Mouse (Mus musculus) urinary bladder, postnatal 36 days (tissue): Measurements from ENCODE around the gene Ccdc113.

Source experiments
- DNase-seq, 2 experiments: peaks; one replicate each; pipeline ENCODE4 v3.0.0; 2022; ENCODE audit warnings: low spot score in 2 of 2, mixed read lengths in 1 of 2

Ccdc113 gene

GRCm38 (mm10) chr8:95539487-95539886 is 5.6 kb downstream of the Ccdc113 start:
- no peak for DNase-seq

- peak in 1 of 2 experiments; percentile 8 for DNase-seq
These were observed 8.3 kb downstream of the Ccdc113 start for GRCm38 (mm10) chr8:95542191-95542590.

- DNase-seq: no peak
These were observed 9.2 kb downstream of the Ccdc113 start for GRCm38 (mm10) chr8:95543065-95543464.

DNA sequence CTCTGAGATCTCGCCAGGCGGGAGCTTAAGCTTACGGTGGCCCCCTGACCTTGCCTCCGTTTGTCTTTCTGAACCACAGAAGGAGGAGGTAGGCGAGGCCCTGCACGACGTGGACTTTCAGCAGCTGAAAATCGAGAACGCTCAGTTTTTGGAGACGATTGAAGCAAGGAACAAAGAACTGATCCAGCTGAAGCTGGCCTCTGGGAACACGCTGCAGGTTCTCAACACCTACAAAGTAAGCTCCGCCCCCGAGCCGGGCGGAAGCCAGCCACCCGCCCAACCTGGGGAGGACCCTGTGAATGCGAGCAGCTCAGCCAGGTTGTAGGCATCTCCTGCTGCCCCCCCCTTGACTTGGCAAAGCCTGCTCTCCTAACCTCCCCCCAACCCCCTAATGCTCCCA is 11.9 kb downstream of the Ccdc113 start:
- DNase-seq: no peak

DNA sequence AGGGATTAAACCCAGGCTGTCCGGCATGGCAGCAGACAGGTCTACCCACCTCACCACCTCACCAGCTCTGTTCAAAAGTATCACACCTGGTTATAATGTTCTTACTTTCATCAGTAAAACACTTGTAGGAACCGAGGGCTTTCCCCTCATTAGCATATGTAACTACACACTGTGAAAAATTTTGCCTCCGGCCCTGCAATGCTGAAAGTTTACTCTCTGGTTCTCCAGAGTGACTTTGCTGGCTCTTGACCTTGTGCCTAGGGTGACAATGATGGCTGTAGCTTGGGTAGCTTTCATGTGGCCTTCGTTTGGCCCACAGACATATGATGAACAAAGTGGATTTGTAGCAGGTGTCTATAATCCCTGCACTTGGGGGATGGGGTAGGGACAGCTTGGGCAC is 13.1 kb downstream of the Ccdc113 start:
- DNase-seq: no peak

DNA sequence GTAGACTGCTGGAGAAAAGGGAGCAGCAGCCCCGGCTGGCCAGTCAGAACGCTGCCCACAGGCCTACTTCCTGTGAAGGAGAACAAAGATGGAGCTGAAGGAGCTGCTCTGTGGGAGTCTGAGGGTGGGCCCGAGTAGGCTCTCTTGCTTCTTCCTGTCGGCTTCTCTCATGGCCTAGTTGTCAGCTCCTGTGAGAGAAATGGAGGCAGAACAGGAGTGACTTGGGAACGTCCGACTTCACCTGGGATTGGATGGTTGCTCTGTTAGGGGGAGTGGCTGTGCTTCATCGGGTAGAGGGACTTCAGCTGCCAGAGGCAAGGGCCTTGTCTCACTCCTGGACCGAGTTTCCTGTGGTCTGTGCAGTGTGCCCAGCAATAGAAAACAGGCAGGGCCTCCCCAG is 14.0 kb downstream of the Ccdc113 start:
- DNase-seq: no peak

DNA sequence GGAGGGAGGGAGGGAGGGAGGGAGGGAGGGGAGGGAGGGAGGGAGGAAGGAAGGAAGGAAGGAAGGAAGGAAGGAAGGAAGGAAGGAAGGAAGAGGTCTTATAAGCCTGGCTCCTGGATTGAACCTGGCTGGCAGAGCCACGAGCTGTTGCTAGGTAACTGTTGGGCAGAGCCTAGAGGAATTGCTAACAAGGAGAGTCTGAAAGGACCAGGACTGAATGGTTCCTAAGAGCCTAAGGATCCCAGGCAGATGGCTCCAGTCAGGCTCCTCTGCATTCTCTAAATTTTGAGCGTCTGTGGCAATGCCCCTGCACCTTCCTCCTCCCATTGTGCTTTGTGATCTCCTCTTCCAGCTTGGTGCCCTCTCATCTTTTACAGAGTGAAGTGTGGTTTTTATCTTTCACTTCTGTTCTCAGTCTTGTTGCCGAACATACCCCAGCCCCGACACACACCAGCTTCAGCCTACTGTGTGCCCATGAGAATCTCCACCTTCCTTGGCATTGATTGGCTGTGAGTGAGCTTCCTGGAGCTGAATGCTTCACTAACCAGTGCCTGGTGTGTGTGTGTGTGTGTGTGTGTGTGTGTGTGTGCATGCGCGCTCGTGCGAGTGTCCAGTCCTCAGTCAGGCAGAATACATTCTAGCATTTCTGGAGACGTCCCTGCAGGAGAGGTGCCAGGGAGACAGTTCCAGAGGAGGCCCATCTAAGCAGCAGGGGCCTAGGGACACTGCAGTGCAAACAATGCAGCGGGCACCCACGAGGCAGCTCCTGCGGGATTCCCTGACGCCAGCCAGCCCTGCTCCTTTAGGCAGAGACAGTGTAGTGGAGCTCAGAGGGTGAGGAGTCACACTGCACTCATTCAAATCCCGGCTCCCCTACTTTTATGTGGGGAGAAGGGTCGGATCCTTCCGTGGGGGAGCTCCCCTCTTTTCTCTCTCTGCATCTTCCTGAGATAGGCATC is 16.3 kb downstream of the Ccdc113 start:
- DNase-seq: no peak

- no peak for DNase-seq
These were observed 17.7 kb downstream of the Ccdc113 start for GRCm38 (mm10) chr8:95551577-95551976.

GRCm38 (mm10) chr8:95555963-95556362 is 22.1 kb downstream of the Ccdc113 start:
- DNase-seq: no peak

GRCm38 (mm10) chr8:95566217-95566616 is 32.3 kb downstream of the Ccdc113 start:
- no peak for DNase-seq

DNA sequence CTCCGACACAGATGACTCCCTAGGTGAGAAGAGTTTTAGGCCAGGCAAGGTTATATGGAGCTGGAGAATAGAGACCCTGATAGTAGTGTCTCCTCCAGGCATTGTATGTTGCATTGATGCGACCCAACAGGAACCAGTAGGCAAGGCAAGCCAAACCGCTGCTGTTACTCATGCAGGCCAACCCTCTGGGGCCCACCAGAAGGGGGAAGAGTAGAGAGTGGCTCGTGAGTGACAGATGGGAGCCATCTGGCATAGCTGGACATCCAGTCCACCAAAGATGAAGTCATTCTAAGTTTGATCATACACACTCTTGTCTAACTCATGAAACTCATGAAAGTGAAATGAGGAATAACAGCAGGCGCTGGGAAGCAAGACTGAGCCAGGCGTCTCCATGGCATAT is 32.9 kb downstream of the Ccdc113 start:
- DNase-seq: no peak

GRCm38 (mm10) chr8:95573146-95573545 is 39.3 kb downstream of the Ccdc113 start:
- DNase-seq: no peak

- no peak for DNase-seq
These were observed 42.4 kb downstream of the Ccdc113 start, which contains the start of gene Prss54 for GRCm38 (mm10) chr8:95576240-95576639. Gene Prss54 (minus strand): TSS chr8:95576340.

GRCm38 (mm10) chr8:95587339-95587738 is 53.5 kb downstream of the Ccdc113 start:
- no peak for DNase-seq

DNA sequence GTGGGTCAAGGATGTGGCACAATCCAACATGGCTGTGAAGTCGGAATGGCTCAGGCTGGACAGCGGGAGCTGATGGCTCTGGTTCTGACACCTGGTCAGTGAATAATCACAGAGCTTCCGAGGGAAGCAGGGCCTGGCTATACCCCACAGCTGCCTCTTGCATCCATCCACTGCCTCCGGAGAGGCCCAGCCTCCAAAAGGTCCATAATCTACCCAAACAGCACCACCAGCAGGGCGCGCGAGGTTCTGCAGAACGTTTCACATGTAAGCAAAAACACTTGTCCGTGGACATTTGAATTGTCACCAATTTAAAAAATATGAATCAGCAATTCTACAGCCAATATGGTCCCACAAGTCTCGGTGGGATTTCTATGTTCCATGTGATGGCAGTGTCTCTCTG is 55.4 kb downstream of the Ccdc113 start:
- DNase-seq: no peak

DNA sequence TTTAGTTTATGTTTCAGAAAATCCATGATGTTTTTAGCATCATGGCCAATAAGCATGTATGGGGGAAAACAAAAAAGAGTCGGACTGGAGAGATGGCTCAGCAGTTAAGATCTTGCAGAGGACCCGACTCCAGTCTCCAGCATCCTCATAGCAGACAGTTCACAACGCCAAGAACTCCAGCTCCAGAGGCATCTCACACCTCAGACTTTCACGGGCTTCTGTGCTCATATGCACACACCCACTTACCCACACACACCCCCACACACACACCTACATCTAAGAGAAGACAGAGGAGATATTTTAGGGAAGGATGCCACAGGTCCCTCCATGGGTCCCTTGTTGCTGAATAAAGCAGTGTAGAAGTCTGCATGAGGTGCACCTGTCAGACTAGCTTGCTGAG is 56.7 kb downstream of the Ccdc113 start:
- no peak for DNase-seq

DNA sequence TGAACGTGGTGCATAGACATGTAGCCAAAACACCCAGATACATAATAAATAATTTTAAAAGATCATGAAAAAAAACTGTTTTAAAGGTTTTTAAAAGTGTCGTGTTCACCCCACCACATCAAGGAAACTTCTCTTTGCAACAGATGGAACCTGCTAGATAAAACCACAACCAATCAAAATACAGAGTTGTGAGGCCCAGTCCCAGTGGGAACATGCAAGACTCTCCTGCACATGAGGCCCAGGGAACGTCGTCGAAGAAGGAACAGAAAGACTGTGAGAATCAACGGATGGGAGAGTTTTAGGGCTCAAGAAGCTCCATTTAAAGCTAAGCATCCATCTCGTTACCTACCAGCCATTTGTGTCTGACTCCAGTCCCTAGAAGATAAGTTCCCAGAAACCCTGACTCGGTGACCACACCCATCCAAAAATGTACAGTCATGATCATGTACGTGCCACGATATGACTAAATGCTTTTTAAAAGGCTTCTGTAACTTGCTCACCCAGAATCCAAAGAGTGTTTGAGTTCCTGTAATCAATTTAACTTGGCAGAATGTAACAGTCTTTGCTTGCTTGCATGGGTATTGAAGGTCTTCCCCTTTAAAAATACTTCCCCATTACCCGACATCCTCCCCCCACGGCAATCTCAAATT is 58.4 kb downstream of the Ccdc113 start:
- DNase-seq: no peak

- DNase-seq: no peak
These were observed 59.8 kb downstream of the Ccdc113 start for GRCm38 (mm10) chr8:95593439-95594393.

DNA sequence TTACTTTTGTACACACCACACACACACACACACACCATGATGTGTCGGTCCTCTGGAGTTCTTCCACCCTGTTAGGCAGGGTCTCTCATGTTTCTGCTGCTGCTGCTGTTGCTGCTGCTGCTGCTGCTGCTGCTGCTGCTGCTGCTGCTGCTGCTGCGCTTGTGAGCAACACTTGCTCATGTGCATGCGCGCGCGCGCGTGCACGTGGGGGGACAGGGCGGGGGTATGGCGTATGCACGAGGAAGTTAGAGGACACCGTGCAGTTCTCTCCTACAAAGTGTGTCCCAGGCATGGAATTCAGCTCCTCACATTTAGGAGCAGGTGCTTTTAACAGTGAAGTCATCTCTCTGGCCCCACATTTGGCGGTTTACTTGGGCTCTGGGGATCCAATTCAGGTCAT is 61.2 kb downstream of the Ccdc113 start:
- DNase-seq: no peak

DNA sequence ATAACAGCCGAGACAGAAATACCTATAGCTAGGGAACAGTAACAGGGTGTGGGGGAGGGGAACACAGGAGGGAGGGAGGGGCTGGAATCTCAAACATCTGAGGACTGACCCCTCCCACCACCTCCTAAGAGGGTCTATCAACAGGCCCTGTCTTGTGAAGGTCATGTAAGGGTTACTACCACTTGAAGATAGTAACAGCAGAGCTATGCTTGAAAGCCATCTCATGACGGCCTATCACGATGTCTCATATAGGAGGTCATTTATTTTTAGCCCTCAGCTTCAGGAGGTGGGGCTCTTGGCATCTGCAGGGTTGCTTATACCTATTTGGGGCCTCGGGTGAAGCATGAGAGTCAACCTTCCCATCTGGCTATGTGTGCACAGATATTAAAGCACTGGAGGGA is 63.0 kb downstream of the Ccdc113 start:
- no peak for DNase-seq

DNA sequence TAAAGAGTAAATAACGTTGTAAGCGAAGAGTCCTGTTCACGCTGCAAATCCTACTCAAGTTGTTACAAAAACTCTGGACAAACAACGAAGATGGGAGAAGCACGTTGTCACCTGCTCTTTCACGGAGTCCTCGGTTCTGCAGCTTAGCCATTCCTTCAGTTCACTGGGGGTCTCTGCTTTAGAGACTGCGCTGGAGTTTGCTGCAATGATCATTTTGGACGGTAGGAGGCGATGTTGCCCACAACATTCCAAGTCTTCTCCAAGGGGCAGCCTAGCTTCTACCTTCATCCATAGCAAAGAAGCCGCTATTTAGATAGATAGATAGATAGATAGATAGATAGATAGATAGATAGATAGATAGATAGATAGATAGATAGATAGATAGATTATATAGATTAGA is 66.0 kb downstream of the Ccdc113 start:
- DNase-seq: peak; percentile 10 to 26

DNA sequence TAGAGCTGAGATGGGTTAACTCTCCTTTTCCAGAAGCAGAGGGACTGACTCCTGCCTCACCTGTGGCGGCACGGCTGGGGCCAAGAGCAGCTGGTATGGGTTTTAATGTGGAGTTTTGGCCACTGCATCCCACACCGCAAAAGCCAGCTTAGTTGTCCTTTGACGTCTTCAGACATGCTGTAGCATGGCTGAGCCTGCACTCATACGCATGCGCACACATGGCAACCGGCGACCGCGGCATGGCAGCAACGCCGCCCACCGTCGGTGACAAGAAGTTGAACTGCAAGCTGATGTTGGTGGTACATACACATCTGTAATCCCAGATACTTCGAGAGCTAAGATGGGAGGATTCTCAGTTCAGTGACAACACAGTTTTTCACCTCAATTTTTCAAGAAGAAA is 67.4 kb downstream of the Ccdc113 start:
- no peak for DNase-seq
